Mouse (Mus musculus) bone marrow macrophage, adult 2 months (primary cell): ENCODE data around the gene Mrpl58.

Source experiments
- CTCF ChIP-seq: IDR thresholded peaks from 2 replicates; pipeline ENCODE4 v1.5.1; 2012; ENCODE audit warnings: low read depth, mild to moderate bottlenecking, low read length, moderate library complexity
- POLR2A ChIP-seq: IDR thresholded peaks from 2 replicates; pipeline ENCODE4 v1.6.1; 2012; ENCODE audit warnings: mild to moderate bottlenecking, low read depth, low read length, borderline replicate concordance

- TF ChIP-seq POLR2A (no peak), CTCF (no peak)
Measured at GRCm38 (mm10) chr11:115461846-115462242, 58.3 kb downstream of the Mrpl58 start.
